14 mouse cellular contexts compared by ENCODE assay signal in genomic region chr3:66408791-66409190, GRCm38 (mm10).
"Had no signal": no experiment of that assay in that cellular context is flagged by ENCODE, and none has a peak within 500 bp of the region (broad histone marks: within the 10 kb centered on the region; RNA-seq: fewer than 3 reads in every experiment).

No protein-coding gene starts in this region.

- DNase-seq: lung, adult 18-20 months; lung, embryonic 14.5 days; lung, postnatal 10 days; lung, postnatal 4 days; midbrain, embryonic 14.5 days; right cerebral cortex, postnatal 14 days; thymus, adult 2 months; thymus, postnatal 25 days; thymus, postnatal 4 days had no signal

- H3K4me3 ChIP-seq: midbrain, embryonic 10.5 days; midbrain, embryonic 12.5 days; neural tube, embryonic 12.5 days; stomach, embryonic 15.5 days had no signal

- H3K4me1 ChIP-seq: neural tube, embryonic 12.5 days; stomach, embryonic 15.5 days had no signal

- H3K27me3 ChIP-seq: neural tube, embryonic 12.5 days; stomach, embryonic 15.5 days had no signal

- H3K36me3 ChIP-seq: midbrain, embryonic 10.5 days; midbrain, embryonic 12.5 days; neural tube, embryonic 12.5 days; stomach, embryonic 15.5 days had no signal

- H3K9me3 ChIP-seq: midbrain, embryonic 10.5 days; midbrain, embryonic 12.5 days; neural tube, embryonic 12.5 days; stomach, embryonic 15.5 days had no signal

- H3K9ac ChIP-seq: lung, embryonic 14.5 days; midbrain, embryonic 12.5 days; neural tube, embryonic 12.5 days; stomach, embryonic 15.5 days had no signal

- H3K27ac ChIP-seq: midbrain, embryonic 10.5 days; midbrain, embryonic 12.5 days; neural tube, embryonic 12.5 days; stomach, embryonic 15.5 days; stomach, postnatal 0 days had no signal

- H3K4me2 ChIP-seq: lung, embryonic 14.5 days; midbrain, embryonic 12.5 days; neural tube, embryonic 12.5 days; stomach, embryonic 15.5 days had no signal
